Mouse (Mus musculus) thymus, postnatal 10 days (tissue): ENCODE data around the gene Ranbp6.

Experiments
- DNase-seq, 2 experiments: peaks; one replicate each; pipeline ENCODE4 v3.0.0; 2021; ENCODE audit warnings: low spot score in 2 of 2

Gene Ranbp6

DNA sequence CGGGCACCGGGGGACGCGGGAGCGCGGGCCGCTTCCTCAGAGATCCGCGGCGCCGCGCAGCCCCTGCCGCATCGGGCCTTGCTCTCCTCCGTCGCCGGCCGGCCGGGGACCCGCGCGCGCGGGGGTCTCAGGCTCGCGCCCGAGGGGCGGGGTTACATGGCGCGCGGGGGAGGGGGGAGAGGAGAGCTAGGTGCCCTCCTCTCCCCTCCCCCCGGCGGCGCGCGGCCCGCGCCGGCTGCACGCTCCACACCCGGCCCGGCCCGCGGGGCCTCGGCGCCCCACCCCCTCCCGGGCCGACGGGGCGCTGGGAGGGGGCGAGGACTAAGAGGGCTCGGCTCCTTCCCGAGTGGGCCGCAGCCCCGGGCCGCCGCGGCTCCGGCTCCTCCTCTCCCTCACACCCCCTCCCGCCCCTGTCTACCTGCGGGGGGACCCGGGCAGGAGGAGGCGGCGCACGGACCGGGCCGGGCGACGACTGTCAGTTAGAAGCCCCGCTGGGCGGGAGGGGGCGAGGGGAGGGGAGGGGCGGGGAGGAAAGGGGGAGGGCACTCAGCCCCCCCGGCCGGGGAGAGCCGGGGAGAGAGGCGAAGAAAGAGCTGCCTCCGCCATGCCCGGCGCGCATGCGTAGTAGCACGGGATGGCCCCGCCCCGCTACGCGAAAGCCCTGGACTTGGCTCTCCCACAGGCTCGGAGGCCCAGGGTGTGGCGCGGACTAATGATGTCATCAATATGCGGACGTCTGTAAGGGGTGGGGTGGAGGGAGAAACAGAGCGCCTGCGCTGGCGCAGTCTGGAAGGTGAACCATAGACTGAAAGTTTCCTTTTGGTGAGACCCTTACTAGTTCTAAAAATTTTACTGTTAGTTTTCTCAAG, 6.6 kb downstream of the Ranbp6 start, which contains the start of gene 9930021J03Rik:
9930021J03Rik (minus strand) TSS at position 73 of the 869 bp plus-strand sequence.
- DNase-seq: peak; percentile 99

DNA sequence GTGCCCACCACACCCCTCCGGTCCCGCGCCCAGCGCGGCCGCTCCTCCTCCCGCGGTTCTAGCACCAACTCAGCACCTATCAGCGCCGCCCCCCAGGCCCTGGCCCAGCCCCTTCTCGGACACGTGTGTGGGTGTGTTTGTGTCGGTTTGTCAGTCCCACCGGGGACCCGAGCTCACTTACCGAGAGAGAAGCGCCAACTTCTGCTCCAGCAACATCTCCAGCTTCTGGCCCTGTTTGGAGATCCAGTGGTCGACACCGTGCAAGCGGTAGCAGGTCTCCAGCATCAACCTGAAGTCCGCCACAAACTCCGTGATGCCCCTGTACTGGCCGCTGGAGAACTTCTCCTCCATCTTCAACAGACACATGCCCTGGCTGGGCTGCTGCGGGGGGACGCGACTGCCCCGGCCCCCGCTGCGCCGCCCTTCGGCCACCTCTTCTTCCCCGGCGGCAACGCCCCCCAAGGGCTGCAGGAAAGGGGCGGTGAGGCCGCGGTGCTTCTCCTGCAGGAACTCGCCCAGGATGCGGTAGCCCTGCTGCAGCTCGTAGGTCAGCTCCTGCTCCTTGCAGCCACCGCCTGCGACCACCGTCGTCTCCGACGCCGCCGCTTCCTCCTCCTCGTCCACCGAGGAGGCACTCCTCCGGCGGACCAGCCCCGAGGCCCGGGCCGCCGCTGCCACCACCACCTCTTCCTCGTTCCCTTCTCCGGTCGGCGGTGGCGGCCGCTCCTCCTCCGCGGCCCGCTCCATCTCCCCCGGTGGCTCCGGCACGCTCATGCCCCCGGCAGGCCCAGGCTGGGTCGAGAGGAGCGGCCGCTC, 7.5 kb downstream of the Ranbp6 start:
- DNase-seq: peak; percentile 50

DNA sequence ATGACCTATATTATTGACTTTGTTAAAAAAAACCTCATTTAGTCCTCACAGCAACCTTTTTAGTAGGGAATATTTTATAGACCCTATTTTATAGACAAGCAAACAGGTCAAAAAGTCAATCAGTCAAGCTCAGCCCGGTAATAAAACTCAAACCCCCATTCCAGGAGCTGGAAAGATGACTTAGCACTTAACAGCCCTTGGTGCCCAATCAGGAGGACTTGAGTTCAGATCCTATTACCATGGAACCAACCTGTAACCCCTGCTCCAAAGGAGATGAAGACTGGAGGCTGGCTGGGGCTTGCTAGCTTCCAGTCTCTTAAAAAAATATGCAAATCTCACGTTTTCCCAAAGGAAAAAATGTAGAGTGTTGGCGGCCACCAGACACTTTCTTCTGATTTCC, 8.8 kb downstream of the Ranbp6 start:
- DNase-seq: no peak

DNA sequence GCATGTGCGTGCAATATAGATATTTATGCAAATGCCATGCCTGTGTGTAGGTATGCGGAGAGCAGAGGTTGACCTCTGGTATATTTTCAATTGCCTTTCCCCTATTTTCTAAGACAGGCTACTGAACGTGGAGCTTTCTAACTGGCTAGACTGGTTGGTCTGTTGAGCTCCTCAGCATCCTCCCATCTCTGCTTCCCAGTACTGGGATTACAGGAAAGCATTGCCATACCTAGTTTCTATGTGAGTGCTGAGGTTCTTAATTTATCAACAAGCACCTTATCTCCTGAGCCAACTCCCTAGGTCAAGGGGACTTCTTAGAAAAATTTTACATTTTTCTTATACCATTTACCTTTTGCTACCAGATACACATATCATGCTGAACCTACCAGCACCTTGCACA, 15.4 kb downstream of the Ranbp6 start:
- no peak for DNase-seq

DNA sequence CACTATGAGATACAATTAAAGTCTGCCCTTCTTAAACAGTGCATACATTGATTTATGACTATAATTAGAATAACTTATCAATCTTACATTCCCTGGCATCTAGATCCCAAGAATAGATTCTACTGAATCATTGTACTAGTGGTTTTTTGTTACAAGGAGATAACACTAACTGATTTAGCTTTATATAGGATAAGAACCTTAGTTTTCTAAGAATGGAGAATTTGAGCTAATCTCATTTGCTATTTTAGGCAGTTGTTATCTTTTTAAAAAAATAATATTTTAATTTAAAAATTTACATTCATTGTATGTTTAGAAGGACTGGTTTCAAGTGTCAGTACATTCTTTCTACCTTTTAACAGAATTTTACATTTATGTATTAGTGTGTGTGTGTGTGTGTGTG, 24.8 kb downstream of the Ranbp6 start:
- DNase-seq: no peak

DNA sequence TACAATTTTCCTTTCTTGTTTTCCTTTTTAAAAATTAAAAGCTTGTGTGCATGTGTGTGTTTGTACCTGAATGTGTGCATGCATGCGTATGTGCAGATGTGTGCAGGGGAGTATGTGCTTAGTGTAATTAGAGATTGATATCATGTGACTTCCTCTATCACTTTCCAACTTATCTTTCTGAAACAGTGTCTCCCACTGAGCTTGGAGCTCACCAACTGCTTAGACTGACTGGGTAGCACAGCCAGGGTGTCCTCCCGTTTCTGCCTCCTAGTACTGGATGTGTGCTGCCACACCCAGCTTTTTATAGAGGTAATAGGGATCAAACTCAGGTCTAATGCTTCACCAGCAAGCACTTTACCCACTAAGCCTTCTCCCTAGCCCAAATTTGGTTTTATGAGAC, 29.9 kb downstream of the Ranbp6 start:
- no peak for DNase-seq
